Mouse (Mus musculus) ES-Bruce4 (cell line): Measurements from ENCODE around the gene 9930022D16Rik. TPM values are rescaled to one million over a fixed set of nuclear protein-coding genes. Genes with fewer than 3 reads are reported as not detected.
A peak's percentile ranks its signal among the peaks of the same experiment; 100 is the strongest.

ENCODE experiments used
- H3K27ac ChIP-seq: 2 replicates; pipeline ENCODE4 v1.5.1; 2012; ENCODE audit warnings: low read length, inconsistent platforms; ENCODE audit not compliant: insufficient read depth
- H3K27me3 ChIP-seq: 2 replicates; pipeline ENCODE4 v1.6.1; 2012; ENCODE audit warnings: mild to moderate bottlenecking, low read length, inconsistent platforms; ENCODE audit not compliant: control insufficient read depth, poor library complexity, insufficient read depth, severe bottlenecking
- H3K36me3 ChIP-seq: 2 replicates; pipeline ENCODE4 v1.6.1; 2012; ENCODE audit warnings: inconsistent platforms, mild to moderate bottlenecking, low read length, moderate library complexity; ENCODE audit not compliant: control insufficient read depth, poor library complexity, insufficient read depth, severe bottlenecking
- H3K4me1 ChIP-seq: one replicate; pipeline ENCODE4 v1.8.1; 2011; ENCODE audit warnings: low read length; ENCODE audit not compliant: control insufficient read depth, insufficient read depth
- H3K4me3 ChIP-seq: 2 replicates; pipeline ENCODE4 v1.5.1; 2011; ENCODE audit warnings: low read depth, mild to moderate bottlenecking, low read length
- H3K9ac ChIP-seq: 2 replicates; pipeline ENCODE4 v1.6.1; 2012; ENCODE audit warnings: low read depth, mild to moderate bottlenecking, inconsistent platforms; ENCODE audit not compliant: poor library complexity, severe bottlenecking
- H3K9me3 ChIP-seq: replicated peaks from 2 replicates; pipeline ENCODE4 v1.6.1; 2012; ENCODE audit warnings: mild to moderate bottlenecking, low read length, inconsistent platforms; ENCODE audit not compliant: control insufficient read depth, poor library complexity, insufficient read depth, severe bottlenecking
- CTCF ChIP-seq: IDR thresholded peaks from one replicate; pipeline ENCODE4 v1.8.1; 2011; ENCODE audit warnings: low read depth, low read length
- EP300 ChIP-seq: IDR thresholded peaks from 2 replicates; pipeline ENCODE4 v1.6.1; 2011; ENCODE audit warnings: low read depth, low read length; ENCODE audit not compliant: insufficient read depth
- POLR2A ChIP-seq: IDR thresholded peaks from one replicate; pipeline ENCODE4 v1.8.1; 2011; ENCODE audit warnings: low read length; ENCODE audit not compliant: insufficient read depth
- polyA plus RNA-seq: library from polyadenylated mRNA; stranded (reverse); fragments of >200 nt; gene quantifications from 2 replicates; pipeline ENCODE4 v1.2.4, GENCODE M21; 2011; ENCODE audit warnings: low read depth; ENCODE audit not compliant: missing spikeins, insufficient read depth, insufficient read length

9930022D16Rik gene
- polyA plus RNA-seq, 1 experiment: not detected

DNA sequence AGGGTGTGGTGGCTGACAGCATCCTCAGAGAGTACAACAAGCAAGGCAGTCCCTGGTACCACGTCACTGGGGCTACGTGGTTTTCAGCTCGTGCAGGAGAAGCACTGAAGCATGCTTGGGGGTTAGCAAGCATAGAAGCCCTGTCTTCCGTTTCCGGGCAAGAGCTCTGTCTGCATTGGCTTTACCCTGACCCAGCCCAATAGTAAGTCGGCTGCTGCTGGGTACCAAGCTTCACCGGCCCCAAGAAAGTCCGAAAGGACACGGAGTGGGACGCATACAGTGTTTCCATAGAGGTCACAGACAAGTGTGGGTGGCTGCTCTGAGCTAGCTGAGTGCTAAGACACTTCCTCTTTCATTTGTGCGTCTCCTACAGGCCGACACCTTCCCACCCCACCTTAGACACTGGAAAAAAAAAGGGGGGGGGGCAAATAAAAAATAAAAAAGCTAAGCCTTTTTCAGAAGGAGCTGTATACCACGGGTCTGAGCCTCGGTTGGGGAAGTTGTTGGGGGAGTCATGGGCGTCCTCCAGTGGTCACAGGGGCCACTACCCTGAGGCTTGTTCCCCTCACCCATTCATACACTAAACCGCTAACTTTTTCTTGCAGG, 6.3 kb downstream of the 9930022D16Rik start:
- Histone ChIP-seq H3K9me3 (peaks cover 4% of the 10 kb centered on the region; the same call in 1 of the 2 replicates), H3K4me3 (no peak overlapping the region), H3K27me3 (no peaks in the 10 kb centered on the region), H3K9ac (no peak overlapping the region), H3K27ac (no peak overlapping the region), H3K36me3 (no peaks in the 10 kb centered on the region), H3K4me1 (peaks cover 1% of the 10 kb centered on the region)
- peak; percentile 38 for TF ChIP-seq CTCF
- TF ChIP-seq POLR2A: no peak

GRCm38 (mm10) chr11:109420567-109420962, 6.8 kb downstream of the 9930022D16Rik start:
- no peak overlapping the region for H3K9ac ChIP-seq
- H3K27ac ChIP-seq: no peak overlapping the region
- H3K4me3 ChIP-seq: no peak overlapping the region
- peaks cover 1% of the 10 kb centered on the region for H3K4me1 ChIP-seq
- TF ChIP-seq CTCF (no peak), POLR2A (no peak), EP300 (no peak)
- H3K27me3 ChIP-seq: no peaks in the 10 kb centered on the region
- H3K36me3 ChIP-seq: no peaks in the 10 kb centered on the region
- H3K9me3 ChIP-seq: peaks cover 4% of the 10 kb centered on the region; the same call in 1 of the 2 replicates

DNA sequence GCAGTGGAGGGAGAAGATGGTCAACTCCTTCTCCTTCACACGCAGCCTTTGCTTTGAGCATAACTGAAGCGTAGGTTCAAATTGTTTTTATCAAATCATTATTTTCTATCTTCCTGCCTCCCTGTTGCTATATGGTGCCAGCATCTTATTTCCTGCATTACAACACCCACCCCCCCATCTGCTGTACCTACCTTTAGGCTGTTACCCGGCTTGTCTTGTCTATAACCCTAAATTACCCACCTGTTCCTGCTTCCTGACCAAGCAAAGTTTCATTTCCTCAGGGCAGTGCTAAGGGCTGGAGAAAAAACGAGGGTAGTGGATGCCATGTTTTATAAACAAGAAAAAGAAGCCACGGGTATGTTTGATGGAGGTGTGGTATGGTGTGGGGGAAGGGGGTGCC, 7.5 kb downstream of the 9930022D16Rik start:
- Histone ChIP-seq H3K4me1 (peaks cover 1% of the 10 kb centered on the region), H3K9me3 (peaks cover 4% of the 10 kb centered on the region; the same call in 1 of the 2 replicates), H3K4me3 (no peak overlapping the region), H3K9ac (no peak overlapping the region), H3K27ac (no peak overlapping the region), H3K27me3 (no peaks in the 10 kb centered on the region), H3K36me3 (no peaks in the 10 kb centered on the region)
- TF ChIP-seq CTCF: no peak
- no peak for TF ChIP-seq EP300
- TF ChIP-seq POLR2A: no peak

DNA sequence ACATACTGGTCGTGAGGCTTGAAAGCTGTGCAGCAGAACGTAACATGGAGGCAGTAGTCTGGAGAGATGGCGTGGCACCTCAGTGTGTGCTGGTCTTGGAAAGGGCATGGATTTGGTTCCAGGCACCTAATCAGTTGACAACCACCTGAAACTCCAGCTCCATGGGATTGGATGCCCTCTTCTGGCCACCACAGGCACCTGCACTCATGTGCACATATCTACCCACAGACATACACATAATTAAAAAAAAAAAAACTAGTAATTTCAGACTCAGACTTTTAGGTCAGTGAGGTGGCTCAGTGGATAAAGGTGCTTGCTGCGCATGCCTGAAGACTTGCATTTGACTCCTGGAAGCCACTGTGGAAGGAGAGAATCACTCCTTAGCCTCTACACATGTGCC, 8.5 kb downstream of the 9930022D16Rik start:
- H3K36me3 ChIP-seq: no peaks in the 10 kb centered on the region
- H3K27me3 ChIP-seq: no peaks in the 10 kb centered on the region
- H3K4me1 ChIP-seq: no peaks in the 10 kb centered on the region
- peaks cover 4% of the 10 kb centered on the region; the same call in 1 of the 2 replicates for H3K9me3 ChIP-seq
- TF ChIP-seq CTCF (peak; percentile 19), EP300 (no peak)
- no peak overlapping the region for H3K4me3 ChIP-seq
- no peak overlapping the region for H3K9ac ChIP-seq
- H3K27ac ChIP-seq: no peak overlapping the region

DNA sequence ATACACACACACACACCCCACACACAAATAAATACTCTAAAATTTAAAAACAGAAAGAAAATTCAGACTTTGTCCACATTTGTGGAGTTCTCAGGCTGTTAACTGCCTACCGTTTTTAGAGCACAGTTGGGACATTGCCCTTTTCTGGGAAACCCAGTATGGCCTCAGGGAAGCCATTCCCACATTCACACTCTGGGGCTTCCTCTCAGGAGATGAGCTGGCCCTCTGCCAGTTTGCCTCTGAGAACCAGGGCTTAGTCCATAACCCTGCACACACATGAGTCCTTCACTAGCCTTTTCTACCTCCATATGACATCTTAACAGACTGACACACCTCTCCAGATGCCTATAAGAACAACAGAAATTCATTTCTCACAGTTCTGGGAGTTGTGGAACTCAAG, 9.6 kb downstream of the 9930022D16Rik start:
- Histone ChIP-seq H3K27ac (no peak overlapping the region), H3K4me1 (no peaks in the 10 kb centered on the region), H3K4me3 (no peak overlapping the region), H3K36me3 (no peaks in the 10 kb centered on the region), H3K9me3 (peaks cover 4% of the 10 kb centered on the region; the same call in 1 of the 2 replicates), H3K27me3 (no peaks in the 10 kb centered on the region), H3K9ac (no peak overlapping the region)
- TF ChIP-seq EP300 (no peak), POLR2A (no peak), CTCF (no peak)

GRCm38 (mm10) chr11:109425392-109426271, 11.9 kb downstream of the 9930022D16Rik start, which contains the start of gene Amz2:
Gene Amz2, plus strand, starts transcription at chr11:109425946.
- peak within 1 kb of the TSS; percentile 75 for H3K9ac ChIP-seq

More at GRCm38 (mm10) chr11:109425392-109426271, 11.9 kb downstream of the 9930022D16Rik start, which contains the start of gene Amz2:
- Histone ChIP-seq H3K9me3 (peaks cover 4% of the 10 kb centered on the region; the same call in 1 of the 2 replicates), H3K27me3 (no peaks in the 10 kb centered on the region), H3K4me3 (peak within 1 kb of the TSS; percentile 90), H3K4me1 (no peaks in the 10 kb centered on the region), H3K27ac (peak within 1 kb of the TSS; percentile 31), H3K36me3 (peaks cover 18% of the 10 kb centered on the region)
- no peak for TF ChIP-seq POLR2A
- peak; percentile 17; the same call in 1 of the 2 replicates for TF ChIP-seq EP300
- TF ChIP-seq CTCF: peak; percentile 92
